Mouse (Mus musculus) forebrain, postnatal 0 days (tissue): ENCODE data around the gene Fam187b. TPM values are rescaled to one million over a fixed set of nuclear protein-coding genes. Genes with fewer than 3 reads are reported as not detected.
"Not testable (repeated sequence)": the region's sequence is repeated elsewhere in the genome, so short reads cannot be mapped to it uniquely, and the experiment has no call there.

Source experiments
- ATAC-seq: fragments of 200-750 bp; cut with Nextera tagmentation; 2 replicates; pipeline ENCODE4 v1.8.0; 2017; ENCODE audit warnings: mild to moderate bottlenecking, moderate library complexity
- DNase-seq: peaks from one replicate; pipeline ENCODE4 v3.0.0-alpha.2; 2015
- H3K27ac ChIP-seq: fragments of 300-500 bp; sonication (generic); 2 replicates; pipeline ENCODE4 v1.5.1; 2014; ENCODE audit warnings: low read depth, mild to moderate bottlenecking, antibody characterized with exemption, low read length, moderate library complexity, mixed read lengths
- H3K27me3 ChIP-seq: fragments of 300-500 bp; sonication (generic); 2 replicates; pipeline ENCODE4 v1.6.1; 2014; ENCODE audit warnings: mild to moderate bottlenecking, low read length, mixed read lengths; ENCODE audit not compliant: insufficient read depth
- H3K36me3 ChIP-seq: fragments of 300-500 bp; sonication (generic); 2 replicates; pipeline ENCODE4 v1.6.1; 2014; ENCODE audit warnings: mild to moderate bottlenecking, moderate library complexity; ENCODE audit not compliant: insufficient read depth
- H3K4me1 ChIP-seq: fragments of 300-500 bp; sonication (generic); 2 replicates; pipeline ENCODE4 v1.6.1; 2014; ENCODE audit warnings: antibody characterized with exemption; ENCODE audit not compliant: insufficient read depth
- H3K4me2 ChIP-seq: fragments of 300-500 bp; sonication (generic); 2 replicates; pipeline ENCODE4 v1.6.1; 2014; ENCODE audit warnings: low read depth, mild to moderate bottlenecking, moderate library complexity
- H3K4me3 ChIP-seq: fragments of 300-500 bp; sonication (generic); 2 replicates; pipeline ENCODE4 v1.5.1; 2014; ENCODE audit warnings: low read depth, low read length, mixed read lengths
- H3K9ac ChIP-seq: fragments of 300-500 bp; sonication (generic); 2 replicates; pipeline ENCODE4 v1.6.1; 2014; ENCODE audit warnings: mild to moderate bottlenecking
- H3K9me3 ChIP-seq: fragments of 300-500 bp; sonication (generic); 2 replicates; pipeline ENCODE4 v1.6.1; 2016; ENCODE audit warnings: low read length
- CTCF ChIP-seq: sonication (generic); IDR thresholded peaks from 2 replicates; pipeline ENCODE4 v1.5.1; 2016; ENCODE audit warnings: antibody characterized with exemption, control low read depth, low read depth
- WGBS: fragments of 180-500 bp; shearing (Covaris S2); extraction: QIAGEN DNeasy Blood & Tissue Kit; methylation state at CpG from one replicate; pipeline ENCODE4 v1.1.7; 2014; 5-methylcytosine and 5-hydroxymethylcytosine counted together
- polyA plus RNA-seq: library from polyadenylated mRNA; unstranded; fragments of >200 nt; fragmentation: Nextera tagmentation; extraction: Ambion mirVana; gene quantifications from 2 replicates; pipeline ENCODE4 v1.2.1, GENCODE M21; 2015
- total RNA-seq: library from RNA; depleted of rRNA; stranded (reverse); fragments of >200 nt; gene quantifications from 2 replicates; pipeline ENCODE4 v1.2.3, GENCODE M21; 2014; rRNA removed

The Fam187b gene
- total RNA-seq (0.08 and 0.48 TPM in 2 replicates), polyA plus RNA-seq (0.50 and 0.78 TPM in 2 replicates)

DNA sequence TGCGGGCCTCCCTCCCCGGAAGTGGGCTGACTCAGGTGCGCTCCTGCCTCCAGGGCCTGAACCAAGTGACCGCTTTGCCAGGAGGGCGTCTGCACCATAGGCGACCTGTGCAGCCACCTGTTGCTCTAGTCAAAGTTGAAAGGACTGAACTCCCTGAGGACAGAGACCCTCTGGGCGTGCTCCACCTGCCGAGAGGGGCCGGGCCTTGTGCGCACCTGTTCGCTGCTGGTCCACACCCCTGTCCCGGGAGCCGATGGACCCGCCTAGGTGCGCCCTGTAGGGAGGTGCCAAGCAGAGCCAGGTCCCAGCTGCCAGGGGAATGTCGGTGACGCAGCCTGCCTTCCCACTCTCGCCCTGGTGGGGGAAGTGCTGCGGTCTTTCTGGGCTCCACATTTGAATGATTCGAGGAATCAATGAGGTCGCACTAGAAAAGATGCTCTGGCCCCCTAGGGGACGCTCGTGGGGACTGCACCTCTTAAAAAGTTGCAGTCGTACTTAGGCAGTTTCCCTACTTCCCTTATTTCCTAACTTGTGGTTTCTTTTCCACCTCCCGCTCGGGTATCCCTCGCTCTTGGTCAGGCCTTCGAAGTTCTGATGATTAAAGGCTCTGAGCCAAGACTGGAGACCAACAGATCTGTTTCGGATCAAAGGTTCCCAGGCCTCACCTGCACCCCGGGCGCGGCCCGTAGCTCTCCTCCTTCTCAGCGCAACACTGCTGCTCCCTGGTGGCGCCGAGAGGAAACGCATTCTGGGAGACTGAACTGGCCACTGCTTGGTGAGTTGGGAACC, at the start of gene Fam187b:
Gene Fam187b (plus strand): TSS at position 290 of the 789 bp plus-strand sequence.
- Histone ChIP-seq H3K27ac (no peak within 1 kb of the TSS), H3K9ac (peak within 1 kb of the TSS; percentile 28; the same call in 1 of the 2 replicates), H3K27me3 (peaks cover 11% of the 10 kb centered on the region; the same call in 1 of the 2 replicates), H3K36me3 (no peaks in the 10 kb centered on the region), H3K4me3 (peak within 1 kb of the TSS; percentile 27), H3K4me1 (no peaks in the 10 kb centered on the region), H3K9me3 (no peaks in the 10 kb centered on the region), H3K4me2 (peak within 1 kb of the TSS; percentile 57)
- DNase-seq (peak; percentile 86), ATAC-seq (peak; percentile 92)
- peak; percentile 69 for TF ChIP-seq CTCF
- under 1% methylated on average over 37 of the region's 37 CpGs for WGBS

DNA sequence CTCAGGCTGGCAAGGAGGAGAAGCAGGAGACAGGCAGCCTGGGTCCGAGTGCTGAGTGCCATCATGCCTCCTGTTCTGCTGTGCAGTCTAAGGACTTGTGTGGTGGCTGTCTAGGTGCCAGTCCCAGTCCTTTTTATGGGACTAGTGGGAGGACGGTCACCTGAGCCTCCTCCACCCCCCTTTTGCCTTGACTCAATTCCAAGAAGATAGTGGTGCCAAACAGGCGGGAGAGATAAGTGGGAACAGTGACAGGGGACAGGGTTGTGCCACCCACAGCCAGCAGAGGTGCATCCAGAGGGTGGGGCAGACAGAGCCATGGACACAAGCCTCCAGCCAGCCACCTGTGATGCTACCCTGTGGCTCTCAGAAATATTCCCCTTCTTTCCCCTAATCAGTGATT, 49.5 kb upstream of the Fam187b start:
- Histone ChIP-seq H3K27ac (no peak overlapping the region), H3K9me3 (no peaks in the 10 kb centered on the region), H3K4me1 (no peaks in the 10 kb centered on the region), H3K27me3 (no peaks in the 10 kb centered on the region), H3K4me3 (no peak overlapping the region), H3K9ac (no peak overlapping the region), H3K36me3 (no peaks in the 10 kb centered on the region), H3K4me2 (no peak overlapping the region)
- no peak for TF ChIP-seq CTCF
- DNase-seq (no peak), ATAC-seq (no peak)
- WGBS: 61% methylated on average over 3 of the region's 3 CpGs

DNA sequence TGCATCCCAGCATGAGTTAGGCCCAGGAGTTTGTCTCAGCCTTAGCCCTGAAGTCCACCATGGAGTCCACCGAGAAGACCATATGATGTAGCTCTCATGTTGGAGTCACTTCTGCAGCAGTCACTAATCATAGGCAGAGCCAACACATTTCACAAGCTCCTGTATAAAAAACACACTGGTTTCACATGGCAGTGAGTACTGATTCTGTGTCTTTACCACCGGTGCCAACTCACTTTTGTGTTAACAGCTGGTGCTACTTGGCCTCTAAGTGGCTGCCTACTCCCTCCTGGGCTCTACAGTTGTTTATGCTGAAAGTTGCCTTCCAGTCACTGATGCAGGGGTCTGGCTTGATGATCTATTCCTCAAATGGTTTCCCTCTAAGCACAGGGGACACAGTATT, 49.0 kb upstream of the Fam187b start, which contains the start of gene Hamp2:
Gene Hamp2 (minus strand): TSS at position 101 of the 400 bp plus-strand sequence.
- 94% methylated on average over 2 of the region's 2 CpGs for WGBS
- not testable (repeated sequence) for H3K4me3 ChIP-seq, H3K9me3 ChIP-seq, H3K27me3 ChIP-seq, ATAC-seq, DNase-seq, H3K4me2 ChIP-seq, H3K36me3 ChIP-seq, H3K9ac ChIP-seq, H3K27ac ChIP-seq, H3K4me1 ChIP-seq

DNA sequence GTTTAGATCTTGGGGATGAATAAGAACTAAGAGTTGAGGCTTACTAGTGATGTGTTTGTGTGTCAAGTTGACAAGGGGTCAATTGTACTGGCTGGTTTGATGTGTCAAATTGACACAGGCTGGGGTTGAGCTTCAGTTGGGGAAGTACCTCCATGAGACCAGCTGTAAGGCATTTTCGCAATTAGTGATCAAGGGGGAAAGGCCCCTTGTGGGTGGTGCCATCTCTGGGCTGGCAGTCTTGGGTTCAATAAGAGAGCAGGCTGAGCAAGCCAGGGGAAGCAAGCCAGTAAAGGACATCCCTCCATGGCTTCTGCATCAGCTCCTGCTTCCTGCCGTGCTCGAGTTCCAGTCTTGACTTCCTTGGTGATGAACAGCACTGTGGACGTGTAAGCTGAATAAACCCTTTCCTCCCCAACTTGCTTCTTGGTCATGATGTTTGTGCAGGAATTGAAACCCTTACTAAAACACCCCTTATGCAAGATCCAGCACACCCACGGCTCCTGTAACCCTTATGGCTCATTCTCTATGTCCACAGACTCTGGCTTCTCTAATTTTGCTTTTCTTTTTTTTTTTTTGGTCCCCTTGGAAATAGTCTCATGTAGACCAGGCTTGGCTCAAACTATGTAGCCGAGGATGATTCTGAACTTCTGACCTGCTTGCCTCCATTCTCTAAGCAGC, 38.0 kb upstream of the Fam187b start:
- 73% methylated on average over 6 of the region's 6 CpGs for WGBS
- H3K4me3 ChIP-seq, H3K27me3 ChIP-seq, H3K4me1 ChIP-seq, H3K9ac ChIP-seq, H3K27ac ChIP-seq, DNase-seq, ATAC-seq, H3K36me3 ChIP-seq, H3K4me2 ChIP-seq, H3K9me3 ChIP-seq: not testable (repeated sequence)

DNA sequence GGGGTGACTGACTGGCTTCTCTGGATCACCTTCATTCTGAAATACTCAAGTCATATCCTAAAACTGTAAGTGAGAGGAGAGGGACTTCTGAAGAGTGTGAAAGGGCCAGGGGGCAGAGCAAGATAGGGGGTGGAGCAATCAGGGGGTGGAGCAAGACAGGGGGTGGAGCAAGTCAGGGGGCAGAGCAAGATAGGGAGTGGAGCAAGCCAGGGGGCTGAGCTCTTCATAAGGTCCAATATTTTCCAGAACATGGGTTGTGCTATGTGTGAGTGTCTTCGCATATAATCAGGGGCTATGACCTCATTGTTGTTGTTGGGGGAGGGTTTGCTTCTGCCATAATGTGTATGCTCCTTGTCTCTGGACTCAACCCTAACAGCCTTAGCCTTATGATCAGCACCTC, 33.5 kb upstream of the Fam187b start:
- not testable (repeated sequence) for H3K27ac ChIP-seq, H3K36me3 ChIP-seq, H3K4me2 ChIP-seq, H3K4me1 ChIP-seq, H3K27me3 ChIP-seq, ATAC-seq, DNase-seq, H3K9ac ChIP-seq, H3K4me3 ChIP-seq, H3K9me3 ChIP-seq
- 85% methylated on average over 1 of the region's 1 CpGs for WGBS

DNA sequence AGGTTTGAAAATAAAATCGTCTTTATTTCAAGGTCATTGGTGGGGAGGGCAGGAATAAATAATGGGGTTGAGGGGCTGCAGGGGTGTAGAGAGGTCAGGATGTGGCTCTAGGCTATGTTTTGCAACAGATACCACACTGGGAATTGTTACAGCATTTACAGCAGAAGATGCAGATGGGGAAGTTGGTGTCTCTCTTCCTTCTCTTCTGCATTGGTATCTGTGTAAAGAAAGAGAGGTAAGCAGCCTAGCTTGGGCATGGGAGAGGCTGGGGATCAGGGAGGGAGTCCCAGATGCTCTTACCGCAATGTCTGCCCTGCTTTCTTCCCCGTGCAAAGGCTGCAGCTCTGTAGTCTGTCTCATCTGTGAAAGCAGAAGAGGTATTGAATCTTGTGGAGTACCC, 31.2 kb upstream of the Fam187b start:
- H3K36me3 ChIP-seq: peaks cover 11% of the 10 kb centered on the region
- not testable (repeated sequence) for H3K4me1 ChIP-seq, H3K9me3 ChIP-seq, DNase-seq, ATAC-seq, H3K4me2 ChIP-seq, H3K4me3 ChIP-seq, H3K9ac ChIP-seq, H3K27ac ChIP-seq, H3K27me3 ChIP-seq
- WGBS: 48% methylated on average over 3 of the region's 3 CpGs
